Mouse (Mus musculus): ENCODE results near the gene Prkag1. TPM values are rescaled to one million over a fixed set of nuclear protein-coding genes. Genes with fewer than 3 reads are reported as not detected.
"Not testable (repeated sequence)": the region's sequence is repeated elsewhere in the genome, so short reads cannot be mapped to it uniquely, and the experiment has no call there.

Prkag1 gene
- polyA plus RNA-seq, 1 experiment = 99.5 TPM

GRCm38 (mm10) chr15:98812741-98813424 is 18.4 kb downstream of the Prkag1 start:
- H3K4me1 ChIP-seq (ENCODE audit: control insufficient read depth, insufficient read depth, insufficient read length, low read length) = 0 out of 2 replicates have a peak, but pooled peaks cover under 1% of the 10 kb centered on the region
- H3K27ac ChIP-seq (replicated peaks; ENCODE audit: low read depth, low read length) = no peak overlapping the region
- H3K4me3 ChIP-seq (ENCODE audit: insufficient read depth, low read depth, low read length) = no peak overlapping the region

- not testable (repeated sequence) for H3K27ac ChIP-seq (replicated peaks; ENCODE audit: low read depth, low read length); H3K4me1 ChIP-seq (ENCODE audit: control insufficient read depth, insufficient read depth, insufficient read length, low read length); H3K4me3 ChIP-seq (ENCODE audit: insufficient read depth, low read depth, low read length)
These were observed 21.1 kb downstream of the Prkag1 start for GRCm38 (mm10) chr15:98810212-98810611.

GRCm38 (mm10) chr15:98809390-98809789 is 21.9 kb downstream of the Prkag1 start, which contains the start of gene Ddn:
TSS of gene Ddn (minus strand) at chr15:98809490.
- 0 out of 2 replicates have a peak within 1 kb of the TSS, but pooled peaks have one; percentile 40 for H3K4me3 ChIP-seq (ENCODE audit: insufficient read depth, low read depth, low read length)
- peaks cover 6% of the 10 kb centered on the region; the same call in 1 of the 2 replicates for H3K4me1 ChIP-seq (ENCODE audit: control insufficient read depth, insufficient read depth, insufficient read length, low read length)
- no peak within 1 kb of the TSS for H3K27ac ChIP-seq (replicated peaks; ENCODE audit: low read depth, low read length)

GRCm38 (mm10) chr15:98808651-98809134 is 22.6 kb downstream of the Prkag1 start:
- H3K27ac ChIP-seq (replicated peaks; ENCODE audit: low read depth, low read length) = no peak overlapping the region
- H3K4me3 ChIP-seq (ENCODE audit: insufficient read depth, low read depth, low read length) = no peak overlapping the region
- peaks cover 6% of the 10 kb centered on the region; the same call in 1 of the 2 replicates for H3K4me1 ChIP-seq (ENCODE audit: control insufficient read depth, insufficient read depth, insufficient read length, low read length)

- Histone ChIP-seq H3K4me1 (ENCODE audit: control insufficient read depth, insufficient read depth, insufficient read length, low read length) (peaks cover 6% of the 10 kb centered on the region; the same call in 1 of the 2 replicates), H3K4me3 (ENCODE audit: insufficient read depth, low read depth, low read length) (peak overlapping the region; percentile 40), H3K27ac (replicated peaks; ENCODE audit: low read depth, low read length) (no peak overlapping the region)
These were observed 23.2 kb downstream of the Prkag1 start for GRCm38 (mm10) chr15:98807895-98808650.

- peak overlapping the region; percentile 35; the same call in 1 of the 2 replicates for H3K4me3 ChIP-seq (ENCODE audit: insufficient read depth, low read depth, low read length)
- H3K27ac ChIP-seq (replicated peaks; ENCODE audit: low read depth, low read length) = no peak overlapping the region
- peaks cover 6% of the 10 kb centered on the region; the same call in 1 of the 2 replicates for H3K4me1 ChIP-seq (ENCODE audit: control insufficient read depth, insufficient read depth, insufficient read length, low read length)
These were observed 24.2 kb downstream of the Prkag1 start for GRCm38 (mm10) chr15:98806809-98807770.

GRCm38 (mm10) chr15:98806071-98806808 is 25.1 kb downstream of the Prkag1 start:
- Histone ChIP-seq H3K4me3 (ENCODE audit: insufficient read depth, low read depth, low read length) (peak overlapping the region; percentile 45; the same call in 1 of the 2 replicates), H3K27ac (replicated peaks; ENCODE audit: low read depth, low read length) (no peak overlapping the region), H3K4me1 (ENCODE audit: control insufficient read depth, insufficient read depth, insufficient read length, low read length) (peaks cover 6% of the 10 kb centered on the region; the same call in 1 of the 2 replicates)

- Histone ChIP-seq H3K27ac (replicated peaks; ENCODE audit: low read depth, low read length) (no peak overlapping the region), H3K4me3 (ENCODE audit: insufficient read depth, low read depth, low read length) (peak overlapping the region; percentile 45), H3K4me1 (ENCODE audit: control insufficient read depth, insufficient read depth, insufficient read length, low read length) (peaks cover 6% of the 10 kb centered on the region; the same call in 1 of the 2 replicates)
These were observed 25.8 kb downstream of the Prkag1 start for GRCm38 (mm10) chr15:98805324-98806040.

- Histone ChIP-seq H3K4me3 (ENCODE audit: insufficient read depth, low read depth, low read length) (no peak overlapping the region), H3K4me1 (ENCODE audit: control insufficient read depth, insufficient read depth, insufficient read length, low read length) (peaks cover 6% of the 10 kb centered on the region; the same call in 1 of the 2 replicates), H3K27ac (replicated peaks; ENCODE audit: low read depth, low read length) (no peak overlapping the region)
These were observed 27.3 kb downstream of the Prkag1 start for GRCm38 (mm10) chr15:98804054-98804453.

- H3K4me3 ChIP-seq (ENCODE audit: insufficient read depth, low read depth, low read length) = no peak overlapping the region
- peaks cover 6% of the 10 kb centered on the region; the same call in 1 of the 2 replicates for H3K4me1 ChIP-seq (ENCODE audit: control insufficient read depth, insufficient read depth, insufficient read length, low read length)
- no peak overlapping the region for H3K27ac ChIP-seq (replicated peaks; ENCODE audit: low read depth, low read length)
These were observed 28.4 kb downstream of the Prkag1 start for GRCm38 (mm10) chr15:98802926-98803325.

GRCm38 (mm10) chr15:98799396-98799795 is 31.9 kb downstream of the Prkag1 start:
- H3K4me1 ChIP-seq (ENCODE audit: control insufficient read depth, insufficient read depth, insufficient read length, low read length) = no peaks in the 10 kb centered on the region
- no peak overlapping the region for H3K27ac ChIP-seq (replicated peaks; ENCODE audit: low read depth, low read length)
- H3K4me3 ChIP-seq (ENCODE audit: insufficient read depth, low read depth, low read length) = no peak overlapping the region

- H3K4me3 ChIP-seq (ENCODE audit: insufficient read depth, low read depth, low read length) = no peak overlapping the region
These were observed 32.4 kb downstream of the Prkag1 start for GRCm38 (mm10) chr15:98798903-98799302.

GRCm38 (mm10) chr15:98797835-98798492 is 33.4 kb downstream of the Prkag1 start:
- Histone ChIP-seq H3K4me1 (ENCODE audit: control insufficient read depth, insufficient read depth, insufficient read length, low read length) (no peaks in the 10 kb centered on the region), H3K4me3 (ENCODE audit: insufficient read depth, low read depth, low read length) (no peak overlapping the region), H3K27ac (replicated peaks; ENCODE audit: low read depth, low read length) (no peak overlapping the region)

More at GRCm38 (mm10) chr15:98798903-98799302, 32.4 kb downstream of the Prkag1 start:
- no peaks in the 10 kb centered on the region for H3K4me1 ChIP-seq (ENCODE audit: control insufficient read depth, insufficient read depth, insufficient read length, low read length)
- H3K27ac ChIP-seq (replicated peaks; ENCODE audit: low read depth, low read length) = no peak overlapping the region
